Mouse (Mus musculus): Measurements from ENCODE around the gene Dusp14. TPM values are rescaled to one million over a fixed set of nuclear protein-coding genes. Genes with fewer than 3 reads are reported as not detected.

Dusp14 gene
- polyA plus RNA-seq, 2 experiments, result 0.61 to 1.1 TPM

DNA sequence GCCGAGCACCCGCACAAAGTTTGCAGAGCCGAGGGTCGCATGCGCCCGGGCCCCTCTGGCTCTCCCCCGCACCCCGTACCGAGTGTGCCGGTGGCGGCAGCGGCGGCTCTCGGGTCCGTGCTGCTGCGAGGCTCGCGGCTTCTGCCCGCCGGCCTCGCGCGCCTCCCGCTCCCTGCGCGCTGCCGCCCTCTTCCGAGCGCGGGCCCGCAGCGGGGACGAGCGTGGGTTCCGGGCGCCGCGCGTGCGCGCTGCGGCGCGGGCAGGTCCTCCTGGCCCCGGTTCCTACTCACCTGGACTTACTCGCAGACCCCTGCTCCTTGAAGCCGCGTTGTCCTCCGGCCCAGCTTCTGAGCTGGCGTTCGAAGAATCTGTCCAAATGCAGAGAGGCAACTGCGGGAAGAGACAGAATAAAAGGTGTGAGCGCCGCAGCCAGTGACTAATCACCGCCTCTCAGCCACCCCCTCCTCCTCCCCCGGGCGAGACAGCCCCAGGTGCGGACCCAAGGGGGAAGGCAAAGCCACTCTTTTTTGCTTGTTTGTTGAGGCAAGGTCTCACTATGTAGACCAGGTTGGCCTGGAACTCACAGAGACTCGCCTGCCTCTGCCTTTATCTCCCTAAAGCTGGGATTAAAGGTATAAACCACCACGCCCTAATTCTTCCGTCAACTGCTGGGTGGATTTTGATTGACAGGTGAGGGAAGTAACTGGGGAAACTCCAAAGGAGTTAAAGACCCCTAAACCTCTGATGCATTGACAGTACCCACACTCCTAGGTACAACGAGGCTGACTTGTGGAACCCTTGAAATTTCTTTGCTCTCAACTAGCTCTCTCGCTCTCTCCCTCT, 649 bp downstream of the Dusp14 start:
- WGBS (ENCODE audit: insufficient replicate concordance), result 2% methylated on average over 62 of the region's 63 CpGs
- no peak for TF ChIP-seq EP300 (IDR thresholded peaks at IDR 0.05; ENCODE audit: low read depth)
- no peak for TF ChIP-seq CTCF (IDR thresholded peaks at IDR 0.05; ENCODE audit: low read depth)
- no peaks in the 10 kb centered on the region for H3K4me1 ChIP-seq (replicated peaks; ENCODE audit: control insufficient read depth in 2 of 2, insufficient read depth in 2 of 2, low read length in 1 of 2)
- ATAC-seq (ENCODE audit: insufficient read depth) (no peak), DNase-seq (ENCODE audit: low read depth in 3 of 3, low spot score in 3 of 3) (no peak)
- no peaks in the 10 kb centered on the region for H3K9me3 ChIP-seq (ENCODE audit: control insufficient read depth, low read length)
- H3K27me3 ChIP-seq (ENCODE audit: control insufficient read depth, insufficient read depth, low read length), result peaks cover 49% of the 10 kb centered on the region
- no peak overlapping the region for H3K27ac ChIP-seq
- H3K9ac ChIP-seq (replicated peaks), result 0 out of 2 replicates have a peak overlapping the region, but pooled peaks have one; percentile 18
- H3K4me3 ChIP-seq (ENCODE audit: insufficient read depth in 1 of 2, low read depth in 2 of 2, low read length in 2 of 2), result peak overlapping the region; percentile 55 to 57
- no peaks in the 10 kb centered on the region for H3K36me3 ChIP-seq (replicated peaks; ENCODE audit: control insufficient read depth, insufficient read depth, low read depth)
- peak overlapping the region; percentile 65 for H3K4me2 ChIP-seq (ENCODE audit: low read depth)

- DNase-seq (ENCODE audit: low read depth in 3 of 3, low spot score in 3 of 3) (no peak), ATAC-seq (ENCODE audit: insufficient read depth) (no peak)
- Histone ChIP-seq H3K27ac (no peak overlapping the region), H3K4me2 (ENCODE audit: low read depth) (peak overlapping the region; percentile 65), H3K9ac (replicated peaks) (0 out of 2 replicates have a peak overlapping the region, but pooled peaks have one; percentile 18), H3K4me3 (ENCODE audit: insufficient read depth in 1 of 2, low read depth in 2 of 2, low read length in 2 of 2) (peak overlapping the region; percentile 55 to 57), H3K9me3 (ENCODE audit: control insufficient read depth, low read length) (no peaks in the 10 kb centered on the region), H3K27me3 (ENCODE audit: control insufficient read depth, insufficient read depth, low read length) (peaks cover 49% of the 10 kb centered on the region), H3K36me3 (replicated peaks; ENCODE audit: control insufficient read depth, insufficient read depth, low read depth) (no peaks in the 10 kb centered on the region), H3K4me1 (replicated peaks; ENCODE audit: control insufficient read depth in 2 of 2, insufficient read depth in 2 of 2, low read length in 1 of 2) (no peaks in the 10 kb centered on the region)
- TF ChIP-seq CTCF (IDR thresholded peaks at IDR 0.05; ENCODE audit: low read depth) (no peak), EP300 (IDR thresholded peaks at IDR 0.05; ENCODE audit: low read depth) (no peak)
- WGBS (ENCODE audit: insufficient replicate concordance), result 3% methylated on average over 21 of the region's 21 CpGs
Observed at GRCm38 (mm10) chr11:84067720-84068190, 1.3 kb downstream of the Dusp14 start.

- DNase-seq (ENCODE audit: low read depth in 3 of 3, low spot score in 3 of 3), result no peak
- H3K9ac ChIP-seq (replicated peaks), result no peak overlapping the region
- H3K4me2 ChIP-seq (ENCODE audit: low read depth), result no peak overlapping the region
- no peak overlapping the region for H3K4me3 ChIP-seq (ENCODE audit: insufficient read depth in 1 of 2, low read depth in 2 of 2, low read length in 2 of 2)
- no peaks in the 10 kb centered on the region for H3K36me3 ChIP-seq (replicated peaks; ENCODE audit: control insufficient read depth, insufficient read depth, low read depth)
- peaks cover 49% of the 10 kb centered on the region for H3K27me3 ChIP-seq (ENCODE audit: control insufficient read depth, insufficient read depth, low read length)
- no peak overlapping the region for H3K27ac ChIP-seq
- no peaks in the 10 kb centered on the region for H3K9me3 ChIP-seq (ENCODE audit: control insufficient read depth, low read length)
- ATAC-seq (ENCODE audit: insufficient read depth), result no peak
- TF ChIP-seq EP300 (IDR thresholded peaks at IDR 0.05; ENCODE audit: low read depth), result no peak
- no peak for TF ChIP-seq CTCF (IDR thresholded peaks at IDR 0.05; ENCODE audit: low read depth)
- no peaks in the 10 kb centered on the region for H3K4me1 ChIP-seq (replicated peaks; ENCODE audit: control insufficient read depth in 2 of 2, insufficient read depth in 2 of 2, low read length in 1 of 2)
- 10% methylated on average over 18 of the region's 18 CpGs for WGBS (ENCODE audit: insufficient replicate concordance)
Observed at GRCm38 (mm10) chr11:84066927-84067645, 2.0 kb downstream of the Dusp14 start.

GRCm38 (mm10) chr11:84066071-84066481, 3.0 kb downstream of the Dusp14 start:
- WGBS (ENCODE audit: insufficient replicate concordance), result 6% methylated on average over 11 of the region's 11 CpGs
- H3K4me2 ChIP-seq (ENCODE audit: low read depth), result peak overlapping the region; percentile 26; the same call in 1 of the 2 replicates
- no peaks in the 10 kb centered on the region for H3K9me3 ChIP-seq (ENCODE audit: control insufficient read depth, low read length)
- no peaks in the 10 kb centered on the region for H3K4me1 ChIP-seq (replicated peaks; ENCODE audit: control insufficient read depth in 2 of 2, insufficient read depth in 2 of 2, low read length in 1 of 2)
- ATAC-seq (ENCODE audit: insufficient read depth), result no peak
- H3K9ac ChIP-seq (replicated peaks), result no peak overlapping the region
- no peak overlapping the region for H3K4me3 ChIP-seq (ENCODE audit: insufficient read depth in 1 of 2, low read depth in 2 of 2, low read length in 2 of 2)
- TF ChIP-seq EP300 (IDR thresholded peaks at IDR 0.05; ENCODE audit: low read depth) (no peak), CTCF (IDR thresholded peaks at IDR 0.05; ENCODE audit: low read depth) (no peak; the same call in 1 of the 2 replicates)
- no peak for DNase-seq (ENCODE audit: low read depth in 3 of 3, low spot score in 3 of 3)
- peaks cover 49% of the 10 kb centered on the region for H3K27me3 ChIP-seq (ENCODE audit: control insufficient read depth, insufficient read depth, low read length)
- no peaks in the 10 kb centered on the region for H3K36me3 ChIP-seq (replicated peaks; ENCODE audit: control insufficient read depth, insufficient read depth, low read depth)
- no peak overlapping the region for H3K27ac ChIP-seq
